Mouse (Mus musculus): ENCODE results near the gene Cx3cr1. TPM values are rescaled to one million over a fixed set of nuclear protein-coding genes. Genes with fewer than 3 reads are reported as not detected.

Gene Cx3cr1
- polyA plus RNA-seq, 1 experiment from 2014 or later = 9.0 TPM

- Histone ChIP-seq H3K27ac (no peak overlapping the region), H3K4me3 (replicated peaks; ENCODE audit: low read length) (peak overlapping the region; percentile 69), H3K4me2 (replicated peaks) (peak overlapping the region; percentile 87), H3K4me1 (replicated peaks; ENCODE audit: control insufficient read depth, insufficient read depth, low read length) (peaks cover 39% of the 10 kb centered on the region), H3K36me3 (replicated peaks; ENCODE audit: control insufficient read depth, insufficient read depth) (no peaks in the 10 kb centered on the region), H3K9ac (peak overlapping the region; percentile 64), H3K9me3 (ENCODE audit: control insufficient read depth, low read length) (no peaks in the 10 kb centered on the region), H3K27me3 (ENCODE audit: control insufficient read depth, insufficient read depth, low read length) (peaks cover 22% of the 10 kb centered on the region)
- peak; percentile 72 for DNase-seq (ENCODE audit: low spot score)
- WGBS = under 1% methylated on average over 62 of the region's 79 CpGs
- peak; percentile 68 for ATAC-seq (ENCODE audit: low FRiP score)
These were observed 85.8 kb downstream of the Cx3cr1 start for GRCm38 (mm10) chr9:119983585-119984535.

- Histone ChIP-seq H3K9ac (peak overlapping the region; percentile 64), H3K9me3 (ENCODE audit: control insufficient read depth, low read length) (no peaks in the 10 kb centered on the region), H3K4me1 (replicated peaks; ENCODE audit: control insufficient read depth, insufficient read depth, low read length) (peaks cover 43% of the 10 kb centered on the region), H3K36me3 (replicated peaks; ENCODE audit: control insufficient read depth, insufficient read depth) (no peaks in the 10 kb centered on the region), H3K4me3 (replicated peaks; ENCODE audit: low read length) (peak overlapping the region; percentile 69), H3K27me3 (ENCODE audit: control insufficient read depth, insufficient read depth, low read length) (peaks cover 22% of the 10 kb centered on the region), H3K27ac (no peak overlapping the region), H3K4me2 (replicated peaks) (peak overlapping the region; percentile 87)
- no peak for DNase-seq (ENCODE audit: low spot score)
- no peak for ATAC-seq (ENCODE audit: low FRiP score)
- 2% methylated on average over 35 of the region's 48 CpGs for WGBS
These were observed 86.6 kb downstream of the Cx3cr1 start for GRCm38 (mm10) chr9:119982956-119983551.

- Histone ChIP-seq H3K36me3 (replicated peaks; ENCODE audit: control insufficient read depth, insufficient read depth) (no peaks in the 10 kb centered on the region), H3K27ac (no peak overlapping the region), H3K4me3 (replicated peaks; ENCODE audit: low read length) (peak overlapping the region; percentile 69), H3K27me3 (ENCODE audit: control insufficient read depth, insufficient read depth, low read length) (peaks cover 22% of the 10 kb centered on the region), H3K4me2 (replicated peaks) (peak overlapping the region; percentile 87), H3K9ac (peak overlapping the region; percentile 64; the same call in 1 of the 2 replicates), H3K9me3 (ENCODE audit: control insufficient read depth, low read length) (no peaks in the 10 kb centered on the region), H3K4me1 (replicated peaks; ENCODE audit: control insufficient read depth, insufficient read depth, low read length) (peaks cover 49% of the 10 kb centered on the region)
- 3% methylated on average over 11 of the region's 11 CpGs for WGBS
- no peak for DNase-seq (ENCODE audit: low spot score)
- peak; percentile 46; the same call in 1 of the 2 replicates for ATAC-seq (ENCODE audit: low FRiP score)
These were observed 87.4 kb downstream of the Cx3cr1 start for GRCm38 (mm10) chr9:119982241-119982811.

GRCm38 (mm10) chr9:119981183-119982179 lies 88.2 kb downstream of the Cx3cr1 start:
- H3K27me3 ChIP-seq (ENCODE audit: control insufficient read depth, insufficient read depth, low read length) = peaks cover 22% of the 10 kb centered on the region
- peaks cover 51% of the 10 kb centered on the region for H3K4me1 ChIP-seq (replicated peaks; ENCODE audit: control insufficient read depth, insufficient read depth, low read length)
- peak; percentile 65 for DNase-seq (ENCODE audit: low spot score)
- H3K36me3 ChIP-seq (replicated peaks; ENCODE audit: control insufficient read depth, insufficient read depth) = no peaks in the 10 kb centered on the region
- 0 out of 2 replicates have a peak, but pooled peaks have one; percentile 1 for ATAC-seq (ENCODE audit: low FRiP score)
- no peaks in the 10 kb centered on the region for H3K9me3 ChIP-seq (ENCODE audit: control insufficient read depth, low read length)
- peak overlapping the region; percentile 87 for H3K4me2 ChIP-seq (replicated peaks)
- peak overlapping the region; percentile 11; the same call in 1 of the 2 replicates for H3K9ac ChIP-seq
- 3% methylated on average over 16 of the region's 16 CpGs for WGBS
- H3K27ac ChIP-seq = peak overlapping the region; percentile 47
- H3K4me3 ChIP-seq (replicated peaks; ENCODE audit: low read length) = no peak overlapping the region

GRCm38 (mm10) chr9:119980770-119981182 lies 88.9 kb downstream of the Cx3cr1 start:
- Histone ChIP-seq H3K4me1 (replicated peaks; ENCODE audit: control insufficient read depth, insufficient read depth, low read length) (peaks cover 51% of the 10 kb centered on the region), H3K4me2 (replicated peaks) (peak overlapping the region; percentile 87), H3K27ac (peak overlapping the region; percentile 47), H3K36me3 (replicated peaks; ENCODE audit: control insufficient read depth, insufficient read depth) (no peaks in the 10 kb centered on the region), H3K4me3 (replicated peaks; ENCODE audit: low read length) (no peak overlapping the region), H3K9ac (peak overlapping the region; percentile 11; the same call in 1 of the 2 replicates), H3K27me3 (ENCODE audit: control insufficient read depth, insufficient read depth, low read length) (peaks cover 22% of the 10 kb centered on the region), H3K9me3 (ENCODE audit: control insufficient read depth, low read length) (no peaks in the 10 kb centered on the region)
- WGBS = 10% methylated on average over 4 of the region's 4 CpGs
- DNase-seq (ENCODE audit: low spot score) (no peak), ATAC-seq (ENCODE audit: low FRiP score) (no peak)

GRCm38 (mm10) chr9:119979749-119980148 lies 89.9 kb downstream of the Cx3cr1 start:
- WGBS = 58% methylated on average over 2 of the region's 2 CpGs
- H3K36me3 ChIP-seq (replicated peaks; ENCODE audit: control insufficient read depth, insufficient read depth) = no peaks in the 10 kb centered on the region
- DNase-seq (ENCODE audit: low spot score) (no peak), ATAC-seq (ENCODE audit: low FRiP score) (no peak)
- H3K4me1 ChIP-seq (replicated peaks; ENCODE audit: control insufficient read depth, insufficient read depth, low read length) = peaks cover 51% of the 10 kb centered on the region
- H3K4me3 ChIP-seq (replicated peaks; ENCODE audit: low read length) = no peak overlapping the region
- H3K4me2 ChIP-seq (replicated peaks) = no peak overlapping the region
- no peak overlapping the region for H3K27ac ChIP-seq
- H3K9ac ChIP-seq = no peak overlapping the region
- no peaks in the 10 kb centered on the region for H3K9me3 ChIP-seq (ENCODE audit: control insufficient read depth, low read length)
- peaks cover 22% of the 10 kb centered on the region for H3K27me3 ChIP-seq (ENCODE audit: control insufficient read depth, insufficient read depth, low read length)

- no peak overlapping the region for H3K4me2 ChIP-seq (replicated peaks)
- 84% methylated on average over 6 of the region's 6 CpGs for WGBS
These were observed 90.8 kb downstream of the Cx3cr1 start for GRCm38 (mm10) chr9:119978811-119979441.

GRCm38 (mm10) chr9:119978151-119978810 lies 91.4 kb downstream of the Cx3cr1 start:
- no peak for ATAC-seq (ENCODE audit: low FRiP score)
- Histone ChIP-seq H3K4me3 (replicated peaks; ENCODE audit: low read length) (no peak overlapping the region), H3K4me1 (replicated peaks; ENCODE audit: control insufficient read depth, insufficient read depth, low read length) (peaks cover 39% of the 10 kb centered on the region), H3K9ac (no peak overlapping the region), H3K27ac (no peak overlapping the region), H3K27me3 (ENCODE audit: control insufficient read depth, insufficient read depth, low read length) (peaks cover 10% of the 10 kb centered on the region), H3K4me2 (replicated peaks) (no peak overlapping the region), H3K9me3 (ENCODE audit: control insufficient read depth, low read length) (no peaks in the 10 kb centered on the region), H3K36me3 (replicated peaks; ENCODE audit: control insufficient read depth, insufficient read depth) (no peaks in the 10 kb centered on the region)
- DNase-seq (ENCODE audit: low spot score) = no peak
- 45% methylated on average over 9 of the region's 9 CpGs for WGBS

More at GRCm38 (mm10) chr9:119978811-119979441, 90.8 kb downstream of the Cx3cr1 start:
- no peak for DNase-seq (ENCODE audit: low spot score)
- Histone ChIP-seq H3K36me3 (replicated peaks; ENCODE audit: control insufficient read depth, insufficient read depth) (no peaks in the 10 kb centered on the region), H3K27ac (no peak overlapping the region), H3K4me1 (replicated peaks; ENCODE audit: control insufficient read depth, insufficient read depth, low read length) (peaks cover 45% of the 10 kb centered on the region), H3K9me3 (ENCODE audit: control insufficient read depth, low read length) (no peaks in the 10 kb centered on the region), H3K4me3 (replicated peaks; ENCODE audit: low read length) (no peak overlapping the region), H3K27me3 (ENCODE audit: control insufficient read depth, insufficient read depth, low read length) (peaks cover 13% of the 10 kb centered on the region), H3K9ac (no peak overlapping the region)
- ATAC-seq (ENCODE audit: low FRiP score) = no peak
